Mouse (Mus musculus) hindbrain, embryonic 16.5 days (tissue): ENCODE data around the gene Lyrm1. TPM values are rescaled to one million over a fixed set of nuclear protein-coding genes. Genes with fewer than 3 reads are reported as not detected.

Experiments used
- ATAC-seq: fragments of 200-750 bp; cut with Nextera tagmentation; 2 replicates; pipeline ENCODE4 v1.8.0; 2017; ENCODE audit warnings: moderate TSS enrichment, moderate library complexity
- H3K27ac ChIP-seq: fragments of 300-500 bp; sonication (generic); 2 replicates; pipeline ENCODE4 v1.5.1; 2014; ENCODE audit warnings: low read depth, mild to moderate bottlenecking, control low read depth, low read length, moderate library complexity
- H3K27me3 ChIP-seq: fragments of 300-500 bp; sonication (generic); replicated peaks from 2 replicates; pipeline ENCODE4 v1.6.1; 2014; ENCODE audit warnings: low read length; ENCODE audit not compliant: control insufficient read depth, insufficient read depth
- H3K36me3 ChIP-seq: fragments of 300-500 bp; sonication (generic); 2 replicates; pipeline ENCODE4 v1.6.1; 2014; ENCODE audit warnings: mild to moderate bottlenecking, low read length, moderate library complexity, mixed read lengths; ENCODE audit not compliant: control insufficient read depth, insufficient read depth
- H3K4me1 ChIP-seq: fragments of 300-500 bp; sonication (generic); 2 replicates; pipeline ENCODE4 v1.6.1; 2014; ENCODE audit warnings: low read depth, low read length; ENCODE audit not compliant: control insufficient read depth, insufficient read depth
- H3K4me2 ChIP-seq: fragments of 300-500 bp; sonication (generic); 2 replicates; pipeline ENCODE4 v1.6.1; 2014; ENCODE audit warnings: mild to moderate bottlenecking, low read length, control low read depth, moderate library complexity
- H3K4me3 ChIP-seq: fragments of 300-500 bp; sonication (generic); 2 replicates; pipeline ENCODE4 v1.5.1; 2014; ENCODE audit warnings: mild to moderate bottlenecking, low read length, control low read depth, moderate library complexity
- H3K9ac ChIP-seq: fragments of 300-500 bp; sonication (generic); 2 replicates; pipeline ENCODE4 v1.6.1; 2014; ENCODE audit warnings: low read depth, mild to moderate bottlenecking, control low read depth, low read length, moderate library complexity
- H3K9me3 ChIP-seq: fragments of 300-500 bp; sonication (generic); 2 replicates; pipeline ENCODE4 v1.6.1; 2014; ENCODE audit warnings: mild to moderate bottlenecking, low read length, moderate library complexity; ENCODE audit not compliant: control insufficient read depth
- WGBS: fragments of 180-500 bp; shearing (Covaris S2); extraction: QIAGEN DNeasy Blood & Tissue Kit; methylation state at CpG from one replicate; pipeline ENCODE4 v1.1.7; 2014; 5-methylcytosine and 5-hydroxymethylcytosine counted together
- polyA plus RNA-seq: library from polyadenylated mRNA; unstranded; fragments of >200 nt; fragmentation: Nextera tagmentation; extraction: Ambion mirVana; gene quantifications from 2 replicates; pipeline ENCODE4 v1.2.1, GENCODE M21; 2015

Gene Lyrm1
- polyA plus RNA-seq, 1 experiment from 2014 or later: 19.2 TPM

GRCm38 (mm10) chr7:119898247-119898856, 2.7 kb downstream of the Lyrm1 start:
- no peak for ATAC-seq
- Histone ChIP-seq H3K27ac (no peak overlapping the region), H3K4me3 (no peak overlapping the region), H3K4me1 (peaks cover 17% of the 10 kb centered on the region), H3K27me3 (no peaks in the 10 kb centered on the region), H3K4me2 (no peak overlapping the region), H3K9me3 (no peaks in the 10 kb centered on the region), H3K9ac (no peak overlapping the region), H3K36me3 (no peaks in the 10 kb centered on the region)
- 57% methylated on average over 1 of the region's 1 CpGs for WGBS

DNA sequence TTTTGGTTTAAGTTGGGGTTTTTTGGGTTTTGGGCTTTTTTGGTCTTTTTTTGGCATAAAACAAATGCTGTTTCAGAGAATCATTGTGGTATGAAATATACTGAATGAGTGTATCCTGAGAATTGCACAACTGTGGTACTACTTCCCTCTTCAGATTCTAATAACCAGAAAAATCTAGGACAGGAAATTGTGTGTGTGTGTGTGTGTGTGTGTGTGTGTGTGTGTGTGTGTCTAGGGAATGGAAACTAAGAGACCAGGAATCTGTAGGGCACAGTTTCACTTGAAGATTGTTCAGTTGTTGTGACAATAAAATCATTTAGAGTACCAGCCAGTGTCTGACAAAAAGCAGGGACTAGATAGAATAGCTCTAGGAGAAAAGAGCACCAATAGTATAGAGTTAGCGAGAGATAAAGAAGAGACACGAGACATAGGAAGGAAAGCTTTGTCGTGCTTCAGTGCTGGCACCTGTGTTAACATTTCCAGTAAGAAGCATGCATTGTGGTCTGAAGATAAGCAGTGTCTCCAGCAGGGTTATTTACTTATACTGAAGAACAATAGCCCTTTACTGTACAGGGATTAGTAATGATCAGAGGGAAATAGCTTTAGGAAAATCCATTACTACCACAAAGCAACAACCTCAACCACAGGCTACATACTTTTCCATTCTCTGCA, 3.9 kb downstream of the Lyrm1 start:
- no peaks in the 10 kb centered on the region for H3K36me3 ChIP-seq
- H3K9me3 ChIP-seq: no peaks in the 10 kb centered on the region
- H3K4me2 ChIP-seq: no peak overlapping the region
- no peak overlapping the region for H3K9ac ChIP-seq
- H3K4me1 ChIP-seq: peaks cover 6% of the 10 kb centered on the region; the same call in 1 of the 2 replicates
- 77% methylated on average over 3 of the region's 3 CpGs for WGBS
- H3K4me3 ChIP-seq: no peak overlapping the region
- no peaks in the 10 kb centered on the region for H3K27me3 ChIP-seq
- no peak overlapping the region for H3K27ac ChIP-seq
- ATAC-seq: no peak

DNA sequence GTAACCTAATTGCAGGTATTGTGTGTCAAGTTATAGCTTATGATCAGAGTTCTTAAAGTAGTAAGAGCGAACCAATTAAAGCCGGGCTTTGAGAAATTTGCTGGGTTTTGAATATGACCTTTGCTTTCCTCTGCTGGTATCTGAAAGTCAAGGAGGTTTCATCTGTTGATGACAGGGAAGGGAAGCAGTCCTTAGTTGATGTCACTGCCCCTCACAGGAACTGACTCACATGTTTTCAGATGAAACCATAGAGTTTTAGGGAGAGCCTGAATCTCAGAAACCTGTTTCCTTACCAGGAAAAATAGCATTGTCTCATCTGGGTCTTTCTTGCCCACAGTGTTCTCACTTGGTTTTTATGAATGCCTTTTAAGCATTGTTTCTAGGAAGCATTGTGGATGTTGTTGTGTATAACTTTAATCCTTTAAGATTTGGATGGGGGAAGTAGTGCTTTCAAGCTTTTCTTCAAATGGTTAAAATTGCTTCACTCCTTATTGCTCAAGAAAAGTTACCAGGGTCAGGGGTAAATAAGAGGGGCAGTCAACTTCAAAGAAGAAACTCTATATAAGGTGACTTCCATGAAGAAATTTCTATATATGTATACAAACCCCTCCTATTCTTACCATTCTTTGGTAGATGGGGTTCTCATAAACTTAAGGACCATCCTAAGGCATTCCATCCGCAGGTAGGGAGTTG, 11.0 kb downstream of the Lyrm1 start:
- H3K4me1 ChIP-seq: no peaks in the 10 kb centered on the region
- H3K27me3 ChIP-seq: no peaks in the 10 kb centered on the region
- H3K4me3 ChIP-seq: no peak overlapping the region
- 88% methylated on average over 3 of the region's 3 CpGs for WGBS
- no peak overlapping the region for H3K9ac ChIP-seq
- no peak overlapping the region for H3K4me2 ChIP-seq
- H3K36me3 ChIP-seq: no peaks in the 10 kb centered on the region
- no peaks in the 10 kb centered on the region for H3K9me3 ChIP-seq
- no peak for ATAC-seq
- H3K27ac ChIP-seq: no peak overlapping the region

GRCm38 (mm10) chr7:119911727-119912126, 16.1 kb downstream of the Lyrm1 start:
- no peak for ATAC-seq
- WGBS: 82% methylated on average over 3 of the region's 3 CpGs
- no peaks in the 10 kb centered on the region for H3K9me3 ChIP-seq
- no peak overlapping the region for H3K4me3 ChIP-seq
- no peak overlapping the region for H3K4me2 ChIP-seq
- H3K27ac ChIP-seq: no peak overlapping the region
- H3K4me1 ChIP-seq: no peaks in the 10 kb centered on the region
- no peaks in the 10 kb centered on the region for H3K27me3 ChIP-seq
- H3K36me3 ChIP-seq: no peaks in the 10 kb centered on the region
- H3K9ac ChIP-seq: no peak overlapping the region

- no peak for ATAC-seq
Measured at GRCm38 (mm10) chr7:119920457-119920856, 24.8 kb downstream of the Lyrm1 start.

DNA sequence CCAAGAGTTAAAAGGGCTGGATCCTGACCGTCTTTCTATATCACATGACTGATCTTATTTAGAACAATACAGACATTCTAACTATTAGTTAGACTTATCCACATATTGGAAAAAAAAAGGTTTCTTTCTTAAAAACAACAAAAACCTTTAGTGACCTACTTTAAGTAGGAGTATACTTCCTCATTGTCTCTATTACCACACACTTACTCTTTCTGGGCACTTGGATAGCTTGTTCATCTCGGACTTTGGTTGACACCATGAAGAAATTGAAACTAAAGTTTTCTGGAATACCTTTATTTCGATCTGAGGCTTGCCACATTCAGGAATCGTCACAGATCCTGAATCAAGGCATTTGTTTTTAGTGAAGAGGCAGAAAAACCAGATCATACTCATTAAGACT, 25.4 kb downstream of the Lyrm1 start:
- no peak for ATAC-seq
- WGBS: 91% methylated on average over 4 of the region's 4 CpGs
- Histone ChIP-seq H3K27ac (no peak overlapping the region), H3K4me3 (no peak overlapping the region), H3K9me3 (no peaks in the 10 kb centered on the region), H3K27me3 (no peaks in the 10 kb centered on the region), H3K4me1 (no peaks in the 10 kb centered on the region), H3K36me3 (no peaks in the 10 kb centered on the region), H3K9ac (no peak overlapping the region), H3K4me2 (no peak overlapping the region)

More at GRCm38 (mm10) chr7:119920457-119920856, 24.8 kb downstream of the Lyrm1 start:
- Histone ChIP-seq H3K4me3 (no peak overlapping the region), H3K4me1 (no peaks in the 10 kb centered on the region), H3K36me3 (no peaks in the 10 kb centered on the region), H3K27me3 (no peaks in the 10 kb centered on the region), H3K4me2 (no peak overlapping the region), H3K9me3 (no peaks in the 10 kb centered on the region), H3K9ac (no peak overlapping the region), H3K27ac (no peak overlapping the region)
- 65% methylated on average over 2 of the region's 2 CpGs for WGBS

- H3K9me3 ChIP-seq: no peaks in the 10 kb centered on the region
- H3K36me3 ChIP-seq: no peaks in the 10 kb centered on the region
- WGBS: 62% methylated on average over 2 of the region's 2 CpGs
- H3K9ac ChIP-seq: no peak overlapping the region
- ATAC-seq: no peak
- H3K27me3 ChIP-seq: no peaks in the 10 kb centered on the region
- no peak overlapping the region for H3K27ac ChIP-seq
- H3K4me2 ChIP-seq: no peak overlapping the region
- no peak overlapping the region for H3K4me3 ChIP-seq
- no peaks in the 10 kb centered on the region for H3K4me1 ChIP-seq
Measured at GRCm38 (mm10) chr7:119928783-119929440, 33.3 kb downstream of the Lyrm1 start.

DNA sequence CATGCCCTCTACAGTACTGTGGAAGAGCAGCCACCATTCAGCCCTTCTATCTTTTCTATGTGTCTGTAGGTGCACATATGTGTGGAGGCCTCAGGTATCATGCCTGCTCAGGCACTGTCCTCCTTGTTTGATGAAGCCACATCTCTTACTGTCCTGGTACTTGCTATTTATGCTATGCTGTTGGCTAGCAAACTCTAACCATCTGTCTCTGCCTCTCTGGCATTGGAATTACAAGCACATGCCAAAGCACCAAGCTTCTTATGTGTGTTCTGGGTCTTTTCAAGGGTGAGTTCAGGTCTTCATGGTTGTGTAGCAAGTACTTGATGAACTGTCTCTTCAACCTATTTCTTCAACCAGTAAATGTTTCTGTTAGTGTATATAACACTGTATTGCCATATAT, 40.7 kb downstream of the Lyrm1 start:
- H3K9ac ChIP-seq: no peak overlapping the region
- no peaks in the 10 kb centered on the region for H3K4me1 ChIP-seq
- no peak for ATAC-seq
- H3K4me3 ChIP-seq: no peak overlapping the region
- H3K27ac ChIP-seq: no peak overlapping the region
- no peaks in the 10 kb centered on the region for H3K27me3 ChIP-seq
- H3K4me2 ChIP-seq: no peak overlapping the region
- no peaks in the 10 kb centered on the region for H3K36me3 ChIP-seq
- H3K9me3 ChIP-seq: no peaks in the 10 kb centered on the region

DNA sequence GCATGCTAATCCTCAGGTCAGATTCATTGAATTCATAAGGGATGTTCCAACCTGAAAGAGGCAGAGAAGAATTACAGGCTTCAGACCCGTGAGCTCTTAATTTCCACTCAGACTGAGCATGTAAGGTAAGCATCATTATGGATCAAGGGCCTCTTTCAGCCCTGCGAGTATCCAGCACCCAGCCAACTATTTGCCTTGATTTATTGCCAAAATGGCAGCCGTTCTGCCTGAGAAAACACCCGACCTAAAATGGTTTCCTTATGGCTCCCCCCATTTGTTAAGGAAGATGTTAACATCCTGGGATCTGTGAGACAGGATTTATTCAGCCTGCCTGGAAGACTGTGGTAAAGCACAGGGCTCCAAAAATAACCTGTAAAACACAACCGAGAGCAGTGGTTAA, 41.4 kb downstream of the Lyrm1 start:
- WGBS: 80% methylated on average over 5 of the region's 5 CpGs
- H3K27me3 ChIP-seq: no peaks in the 10 kb centered on the region
- no peaks in the 10 kb centered on the region for H3K9me3 ChIP-seq
- no peak overlapping the region for H3K4me3 ChIP-seq
- H3K4me1 ChIP-seq: no peaks in the 10 kb centered on the region
- H3K9ac ChIP-seq: no peak overlapping the region
- no peak overlapping the region for H3K4me2 ChIP-seq
- no peak overlapping the region for H3K27ac ChIP-seq
- ATAC-seq: no peak
- no peaks in the 10 kb centered on the region for H3K36me3 ChIP-seq
